In genomic region chrY:74732116-74732515, GRCm38 (mm10) we compare ENCODE assay signal across 7 mouse cellular contexts.
DNase-seq lines count a peak whose midpoint lies in the region.
"Not testable (repeated sequence)": the region's sequence is repeated elsewhere in the genome, so short reads cannot be mapped to it uniquely, and the experiment has no call there.

No protein-coding gene starts in this region.

- DNase-seq in cerebellum, adult 8-10 months: peak; percentile 28
- DNase-seq in gastrocnemius, adult 8-10 months (ENCODE audit: low spot score in 2 of 2): peak; percentile 2 to 17
- peak; percentile 6 for DNase-seq in heart, postnatal 25 days (ENCODE audit: low spot score)
- peak; percentile 0 to 42 for DNase-seq in layer of hippocampus, adult 18-20 months (ENCODE audit: low spot score in 2 of 2)
- DNase-seq in left cerebral cortex, adult 9 months (ENCODE audit: low spot score in 2 of 2): peak; percentile 17 to 45
- DNase-seq in ovary, adult 18-20 months (ENCODE audit: low spot score): peak; percentile 0
- DNase-seq in testis, postnatal 14 days (ENCODE audit: low spot score): peak; percentile 16

- intact Hi-C loops in heart, postnatal 25 days (cut with DNase I): not testable (repeated sequence)

Comparison
In these comparisons a context has a peak if more than half of its experiments do, and no peak if none do; other contexts are left out.
1. Peak in every context shown above with its lines: DNase-seq.